Mouse (Mus musculus): Measurements from ENCODE around the gene E130208F15Rik.
A peak's percentile ranks its signal among the peaks of the same experiment; 100 is the strongest.

E130208F15Rik gene

GRCm38 (mm10) chr7:30333436-30333835 is 11.9 kb downstream of the E130208F15Rik start:
- no peak for DNase-seq (ENCODE audit: extremely low spot score)

GRCm38 (mm10) chr7:30334563-30334962 is 13.0 kb downstream of the E130208F15Rik start:
- no peak for DNase-seq (ENCODE audit: extremely low spot score)

GRCm38 (mm10) chr7:30335688-30336087 is 14.1 kb downstream of the E130208F15Rik start:
- DNase-seq (ENCODE audit: extremely low spot score), result no peak

- DNase-seq (ENCODE audit: extremely low spot score), result peak; percentile 81
Observed at GRCm38 (mm10) chr7:30336384-30336783, 14.8 kb downstream of the E130208F15Rik start.

GRCm38 (mm10) chr7:30339432-30340109 is 18.0 kb downstream of the E130208F15Rik start:
- no peak for DNase-seq (ENCODE audit: extremely low spot score)

GRCm38 (mm10) chr7:30346635-30347379 is 25.3 kb downstream of the E130208F15Rik start:
- peak; percentile 63 for DNase-seq (ENCODE audit: extremely low spot score)

GRCm38 (mm10) chr7:30347828-30348227 is 26.3 kb downstream of the E130208F15Rik start:
- peak; percentile 71 for DNase-seq (ENCODE audit: extremely low spot score)

GRCm38 (mm10) chr7:30353279-30353822 is 31.8 kb downstream of the E130208F15Rik start:
- DNase-seq (ENCODE audit: extremely low spot score), result peak; percentile 67

- DNase-seq (ENCODE audit: extremely low spot score), result no peak
Observed at GRCm38 (mm10) chr7:30354059-30354458, 32.5 kb downstream of the E130208F15Rik start.

- no peak for DNase-seq (ENCODE audit: extremely low spot score)
Observed at GRCm38 (mm10) chr7:30358378-30359186, 37.0 kb downstream of the E130208F15Rik start.

- no peak for DNase-seq (ENCODE audit: extremely low spot score)
Observed at GRCm38 (mm10) chr7:30359276-30359865, 37.8 kb downstream of the E130208F15Rik start.

- no peak for DNase-seq (ENCODE audit: extremely low spot score)
Observed at GRCm38 (mm10) chr7:30360028-30360427, 38.5 kb downstream of the E130208F15Rik start.

- peak; percentile 71 for DNase-seq (ENCODE audit: extremely low spot score)
Observed at GRCm38 (mm10) chr7:30362652-30363343, 41.3 kb downstream of the E130208F15Rik start, which contains the start of gene Lrfn3. Gene Lrfn3 (minus strand): TSS chr7:30362772.

GRCm38 (mm10) chr7:30363344-30363738 is 41.8 kb downstream of the E130208F15Rik start:
- no peak for DNase-seq (ENCODE audit: extremely low spot score)

- no peak for DNase-seq (ENCODE audit: extremely low spot score)
Observed at GRCm38 (mm10) chr7:30367466-30367865, 45.9 kb downstream of the E130208F15Rik start.

Data from embryo, embryonic 9.5 days (tissue).